Mouse (Mus musculus) c-Kit-positive CD71-negative TER-119-negative erythroid progenitor cells, embryonic 14.5 days (primary cell): ENCODE results near the gene Myrf.

ENCODE experiments used
- DNase-seq: peaks from one replicate; pipeline ENCODE4 v3.0.0-alpha.2; 2013; ENCODE audit warnings: low read depth

Gene Myrf

GRCm38 (mm10) chr19:10248128-10248527, 7.6 kb upstream of the Myrf start:
- DNase-seq: no peak

- DNase-seq: no peak
Observed at GRCm38 (mm10) chr19:10247165-10247564, 6.6 kb upstream of the Myrf start.

- peak; percentile 53 for DNase-seq
Observed at GRCm38 (mm10) chr19:10244183-10244582, 3.6 kb upstream of the Myrf start.

- DNase-seq: no peak
Observed at GRCm38 (mm10) chr19:10242916-10243315, 2.4 kb upstream of the Myrf start.

GRCm38 (mm10) chr19:10239975-10240653, 434 bp downstream of the Myrf start:
- no peak for DNase-seq

GRCm38 (mm10) chr19:10239419-10239818, 1.1 kb downstream of the Myrf start:
- no peak for DNase-seq

- no peak for DNase-seq
Observed at GRCm38 (mm10) chr19:10238477-10238876, 2.1 kb downstream of the Myrf start.

- no peak for DNase-seq
Observed at GRCm38 (mm10) chr19:10235784-10236565, 4.6 kb downstream of the Myrf start.

- no peak for DNase-seq
Observed at GRCm38 (mm10) chr19:10232327-10233017, 8.1 kb downstream of the Myrf start.

- DNase-seq: no peak
Observed at GRCm38 (mm10) chr19:10231871-10232270, 8.7 kb downstream of the Myrf start.

- DNase-seq: no peak
Observed at GRCm38 (mm10) chr19:10231016-10231415, 9.5 kb downstream of the Myrf start.

- no peak for DNase-seq
Observed at GRCm38 (mm10) chr19:10225767-10226166, 14.8 kb downstream of the Myrf start.

- DNase-seq: no peak
Observed at GRCm38 (mm10) chr19:10224637-10225453, 15.7 kb downstream of the Myrf start.

- DNase-seq: no peak
Observed at GRCm38 (mm10) chr19:10223561-10223960, 17.0 kb downstream of the Myrf start.

- no peak for DNase-seq
Observed at GRCm38 (mm10) chr19:10222656-10223055, 17.9 kb downstream of the Myrf start.

- no peak for DNase-seq
Observed at GRCm38 (mm10) chr19:10221585-10221984, 19.0 kb downstream of the Myrf start.

GRCm38 (mm10) chr19:10219593-10219992, 21.0 kb downstream of the Myrf start:
- no peak for DNase-seq

- peak; percentile 65 for DNase-seq
Observed at GRCm38 (mm10) chr19:10219108-10219507, 21.4 kb downstream of the Myrf start.

GRCm38 (mm10) chr19:10216101-10216500, 24.4 kb downstream of the Myrf start:
- no peak for DNase-seq

GRCm38 (mm10) chr19:10213796-10214471, 26.6 kb downstream of the Myrf start:
- DNase-seq: no peak

GRCm38 (mm10) chr19:10210885-10211284, 29.7 kb downstream of the Myrf start:
- DNase-seq: no peak
